In the genomic region with DNA sequence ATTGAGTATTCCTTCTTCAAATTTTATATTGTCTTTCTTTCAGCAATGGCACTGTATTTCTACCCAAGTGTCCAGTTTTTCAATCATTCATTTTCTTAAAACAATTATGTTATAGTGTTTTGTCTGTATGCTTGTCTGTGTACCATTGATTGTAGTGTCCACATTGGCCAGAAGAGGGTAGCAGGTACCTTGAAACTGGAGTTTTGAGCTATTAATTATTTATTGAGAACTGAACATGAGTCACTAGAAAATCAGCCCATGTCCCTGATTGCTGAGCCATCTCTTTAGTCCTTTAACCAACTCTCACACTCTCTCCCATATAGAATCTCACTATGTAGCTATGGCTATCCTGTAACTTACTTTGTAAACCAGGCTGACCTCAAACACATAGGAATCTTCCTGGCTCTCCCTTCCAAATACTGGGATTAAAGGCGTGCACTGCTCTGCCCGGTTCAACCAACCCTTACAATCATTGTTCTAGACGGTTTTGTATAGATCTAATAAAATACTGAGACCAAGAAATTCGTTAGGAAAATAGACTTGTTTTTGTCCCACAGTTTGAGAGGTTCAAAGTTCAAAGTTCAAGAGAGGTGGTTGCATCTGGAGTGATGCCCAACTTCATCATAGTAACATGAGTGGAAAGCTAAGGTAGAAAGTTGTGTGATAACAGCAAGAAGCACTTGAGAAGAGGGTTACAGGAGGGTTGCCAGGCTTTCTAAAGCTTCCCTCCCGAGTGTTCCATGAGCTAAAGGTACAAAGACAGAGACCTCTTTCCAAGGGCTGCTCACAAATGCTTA, we compare ENCODE assay signal across 8 mouse cellular contexts.
DNase-seq lines count a peak whose midpoint lies in the region; ATAC-seq lines count a peak whose summit lies in the region.
"Had no signal": no experiment of that assay in that cellular context is flagged by ENCODE, and none has a peak within 500 bp of the region (broad histone marks: within the 10 kb centered on the region; RNA-seq: fewer than 3 reads in every experiment).

No protein-coding gene starts in this region.

- DNase-seq in kidney, adult 18-20 months, result peak; percentile 7
- no peak for DNase-seq in kidney, postnatal 10 days
- DNase-seq in 3T3-L1 (ENCODE audit: low read depth, low spot score) (peak; percentile 4), A20 (ENCODE audit: low read depth, low spot score) (peak; percentile 31)
- DNase-seq in adrenal gland, postnatal 10 days, result no peak
- DNase-seq: gastrocnemius, postnatal 14 days had no signal

- 0 out of 2 replicates have a peak, but pooled peaks have one; percentile 42 for ATAC-seq in common myeloid progenitor, adult 5-6 weeks (replicated peaks; ENCODE audit: low read depth, poor library complexity, severe bottlenecking)
- no peak for ATAC-seq in inflammation-experienced regulatory T-cells, adult 6 months

Comparison
In these comparisons a context has a peak if more than half of its experiments do, and no peak if none do; other contexts are left out.
1. DNase-seq: peak in kidney, adult 18-20 months (single experiment), 3T3-L1 (single experiment) and A20 (single experiment); none in kidney, postnatal 10 days (single experiment) and adrenal gland, postnatal 10 days (single experiment).